ENCODE assay signal across 27 mouse cellular contexts in the genomic region with DNA sequence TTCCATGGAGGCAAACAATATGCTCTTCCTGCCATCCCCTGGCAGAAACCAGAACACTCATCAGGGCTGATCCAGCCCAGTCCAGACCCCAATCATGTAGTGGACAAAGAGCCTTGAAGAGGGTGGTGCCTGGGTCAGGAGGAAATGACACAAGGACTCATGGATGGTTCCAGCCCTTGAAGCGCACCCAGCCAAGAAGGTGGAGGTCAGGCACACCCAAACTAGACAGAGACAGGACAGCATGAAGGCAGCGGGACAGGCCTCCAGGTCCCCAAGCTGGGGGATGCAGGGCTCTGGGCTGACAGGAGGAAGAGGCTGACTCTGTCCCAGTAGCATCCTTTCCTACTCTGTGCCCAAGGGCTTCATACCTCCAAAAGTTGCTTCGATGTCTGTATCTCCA. TPM values are rescaled to one million over a fixed set of nuclear protein-coding genes. Genes with fewer than 3 reads are reported as not detected.
DNase-seq lines count a peak whose midpoint lies in the region; ATAC-seq and TF ChIP-seq lines count a peak whose summit lies in the region.
"Had no signal": no experiment of that assay in that cellular context is flagged by ENCODE, and none has a peak within 500 bp of the region (broad histone marks: within the 10 kb centered on the region; RNA-seq: fewer than 3 reads in every experiment).

No protein-coding gene starts in this region.

- H3K27me3 ChIP-seq in forebrain, postnatal 0 days (ENCODE audit: insufficient read depth, low read length) = peaks cover 75% of the 10 kb centered on the region
- peaks cover 91% of the 10 kb centered on the region for H3K27me3 ChIP-seq in midbrain, embryonic 11.5 days (ENCODE audit: control insufficient read depth, insufficient read depth, low read length)

- 0 out of 2 replicates have a peak, but pooled peaks cover 3% of the 10 kb centered on the region for H3K4me1 ChIP-seq in forebrain, postnatal 0 days (ENCODE audit: insufficient read depth)
- H3K4me1 ChIP-seq in midbrain, embryonic 11.5 days (ENCODE audit: control insufficient read depth, insufficient read depth, low read length) = peaks cover 19% of the 10 kb centered on the region

- no peak overlapping the region for H3K9ac ChIP-seq in forebrain, postnatal 0 days
- no peak overlapping the region for H3K9ac ChIP-seq in midbrain, embryonic 11.5 days (ENCODE audit: low read length)
- H3K9ac ChIP-seq: embryonic facial prominence, embryonic 13.5 days; embryonic facial prominence, embryonic 15.5 days; forebrain, embryonic 12.5 days had no signal

- H3K36me3 ChIP-seq in forebrain, postnatal 0 days (ENCODE audit: insufficient read depth) = no peaks in the 10 kb centered on the region
- no peaks in the 10 kb centered on the region for H3K36me3 ChIP-seq in midbrain, embryonic 11.5 days (ENCODE audit: control insufficient read depth, insufficient read depth, low read length)
- H3K36me3 ChIP-seq: embryonic facial prominence, embryonic 13.5 days; embryonic facial prominence, embryonic 15.5 days; forebrain, embryonic 10.5 days; forebrain, embryonic 12.5 days had no signal

- 91% methylated on average over 3 of the region's 3 CpGs for WGBS in forebrain, postnatal 0 days
- WGBS in midbrain, embryonic 11.5 days = 87% methylated on average over 3 of the region's 3 CpGs

- H3K27ac ChIP-seq in forebrain, postnatal 0 days (ENCODE audit: low read depth, low read length) = no peak overlapping the region
- H3K27ac ChIP-seq in midbrain, embryonic 11.5 days (ENCODE audit: low read depth, low read length) = no peak overlapping the region
- H3K27ac ChIP-seq: embryonic facial prominence, embryonic 13.5 days; embryonic facial prominence, embryonic 15.5 days; forebrain, embryonic 10.5 days; forebrain, embryonic 12.5 days had no signal

- no peak for TF ChIP-seq CTCF in forebrain, postnatal 0 days (IDR thresholded peaks at IDR 0.05; ENCODE audit: low read depth)

- H3K9me3 ChIP-seq in forebrain, postnatal 0 days (ENCODE audit: low read length) = 0 out of 2 replicates have a peak, but pooled peaks cover 2% of the 10 kb centered on the region
- no peaks in the 10 kb centered on the region for H3K9me3 ChIP-seq in midbrain, embryonic 11.5 days (ENCODE audit: control insufficient read depth, low read length)
- H3K9me3 ChIP-seq: embryonic facial prominence, embryonic 13.5 days; embryonic facial prominence, embryonic 15.5 days; forebrain, embryonic 10.5 days; forebrain, embryonic 12.5 days had no signal

- peak; percentile 5 for DNase-seq in kidney, postnatal 10 days
- no peak for DNase-seq in kidney, postnatal 4 days
- DNase-seq in 3T3-L1 (ENCODE audit: low read depth, low spot score) = peak; percentile 38
- DNase-seq in forebrain, postnatal 0 days = no peak
- DNase-seq in midbrain, embryonic 11.5 days (ENCODE audit: low spot score, missing footprints) = no peak
- DNase-seq: adrenal gland, postnatal 10 days; cerebellum, adult 11 months; cerebellum, adult 18-20 months; cerebellum, adult 8-10 months; cerebellum, adult 9-11 months; cerebellum, postnatal 14 days; cerebellum, postnatal 36 days; embryo, embryonic 11 days had no signal

- no peak overlapping the region for H3K4me2 ChIP-seq in forebrain, postnatal 0 days (ENCODE audit: low read depth)
- H3K4me2 ChIP-seq in midbrain, embryonic 11.5 days = no peak overlapping the region
- H3K4me2 ChIP-seq: embryonic facial prominence, embryonic 13.5 days; embryonic facial prominence, embryonic 15.5 days; forebrain, embryonic 12.5 days had no signal

- H3K4me3 ChIP-seq in forebrain, postnatal 0 days (ENCODE audit: low read depth, low read length) = no peak overlapping the region
- no peak overlapping the region for H3K4me3 ChIP-seq in midbrain, embryonic 11.5 days (ENCODE audit: low read depth, low read length)
- H3K4me3 ChIP-seq: embryonic facial prominence, embryonic 13.5 days; embryonic facial prominence, embryonic 15.5 days; erythroblast, embryonic 14.5 days; forebrain, embryonic 10.5 days; forebrain, embryonic 12.5 days had no signal

- ATAC-seq in forebrain, postnatal 0 days = no peak
- no peak for ATAC-seq in midbrain, embryonic 11.5 days (ENCODE audit: low FRiP score)
- ATAC-seq: forebrain, embryonic 14.5 days; forebrain, embryonic 16.5 days had no signal

RNA-seq across cellular contexts. Expression of a gene that starts 4.1 kb away (rescaled TPM):
- 0.46 and 0.76 TPM in 2 replicates for total RNA-seq in forebrain, postnatal 0 days (2014; rRNA removed)
- 0.59 and 0.64 TPM in 2 replicates for polyA plus RNA-seq in forebrain, postnatal 0 days (2015; fragmentation: Nextera tagmentation; extraction: Ambion mirVana)
- polyA plus RNA-seq in midbrain, embryonic 11.5 days (2014; fragmentation: Nextera tagmentation; extraction: Ambion mirVana) = 0.37 and 0.38 TPM in 2 replicates
- total RNA-seq: common myeloid progenitor, adult 5-6 weeks; MEL had no signal
- polyA plus RNA-seq: embryonic facial prominence, embryonic 11.5 days; erythroblast, embryonic 14.5 days; forebrain, embryonic 10.5 days had no signal

RNA-seq across cellular contexts. Expression of a gene that starts 7.7 kb away (rescaled TPM):
- total RNA-seq in forebrain, postnatal 0 days (2014; rRNA removed) = not detected in 2 replicates
- not detected in 2 replicates for polyA plus RNA-seq in forebrain, postnatal 0 days (2015; fragmentation: Nextera tagmentation; extraction: Ambion mirVana)
- not detected in 2 replicates for polyA plus RNA-seq in midbrain, embryonic 11.5 days (2014; fragmentation: Nextera tagmentation; extraction: Ambion mirVana)
- total RNA-seq: common myeloid progenitor, adult 5-6 weeks; ES-E14; MEL had no signal
- polyA plus RNA-seq: embryonic facial prominence, embryonic 11.5 days; embryonic facial prominence, embryonic 13.5 days; embryonic facial prominence, embryonic 15.5 days; erythroblast, embryonic 14.5 days; forebrain, embryonic 10.5 days; forebrain, embryonic 12.5 days; forebrain, embryonic 14.5 days; forebrain, embryonic 16.5 days had no signal

RNA-seq across cellular contexts. Expression of a gene that starts 14.7 kb away (rescaled TPM):
- not detected in 2 replicates for total RNA-seq in forebrain, postnatal 0 days (2014; rRNA removed)
- polyA plus RNA-seq in forebrain, postnatal 0 days (2015; fragmentation: Nextera tagmentation; extraction: Ambion mirVana) = 0.06 TPM in 1 of 2 replicates, not detected in the other
- polyA plus RNA-seq in midbrain, embryonic 11.5 days (2014; fragmentation: Nextera tagmentation; extraction: Ambion mirVana) = 0.11 and 0.22 TPM in 2 replicates
- total RNA-seq: adrenal gland, adult 2 months; adrenal gland, postnatal 10 days; adrenal gland, postnatal 25 days; common myeloid progenitor, adult 5-6 weeks; MEL had no signal
- polyA plus RNA-seq: adrenal gland, adult 2 months; C2C12; embryonic facial prominence, embryonic 11.5 days; embryonic facial prominence, embryonic 13.5 days; embryonic facial prominence, embryonic 15.5 days; erythroblast, embryonic 14.5 days; forebrain, embryonic 10.5 days; forebrain, embryonic 12.5 days; forebrain, embryonic 16.5 days had no signal

RNA-seq across cellular contexts. Expression of a gene that starts 58.6 kb away (rescaled TPM):
- total RNA-seq in forebrain, postnatal 0 days (2014; rRNA removed) = 19.2 and 25.6 TPM in 2 replicates
- polyA plus RNA-seq in forebrain, postnatal 0 days (2015; fragmentation: Nextera tagmentation; extraction: Ambion mirVana) = 44.6 and 57.4 TPM in 2 replicates
- 0.81 and 1.1 TPM in 2 replicates for polyA plus RNA-seq in midbrain, embryonic 11.5 days (2014; fragmentation: Nextera tagmentation; extraction: Ambion mirVana)
- total RNA-seq: common myeloid progenitor, adult 5-6 weeks had no signal
- polyA plus RNA-seq: erythroblast, embryonic 14.5 days had no signal

Comparison
In these comparisons a context has a peak if more than half of its experiments do, and no peak if none do; other contexts are left out.
1. DNase-seq: peak in kidney, postnatal 10 days (single experiment) and 3T3-L1 (single experiment); none in kidney, postnatal 4 days (0 of 2), forebrain, postnatal 0 days (single experiment) and midbrain, embryonic 11.5 days (single experiment).